Mouse (Mus musculus): ENCODE results near the gene Col6a6. TPM values are rescaled to one million over a fixed set of nuclear protein-coding genes. Genes with fewer than 3 reads are reported as not detected.

Col6a6 gene
- total RNA-seq, 1 experiment, result 0.58 TPM

GRCm38 (mm10) chr9:105800286-105800685 lies 27.7 kb downstream of the Col6a6 start:
- H3K9me3 ChIP-seq (ENCODE audit: control insufficient read depth, insufficient read depth, low read depth, low read length), result no peaks in the 10 kb centered on the region
- in situ Hi-C loops (cut with MboI; ENCODE audit: low sequenced_read_pairs in 2 of 2, unreplicated experiment in 2 of 2), result no loop called here
- no peaks in the 10 kb centered on the region for H3K36me3 ChIP-seq (ENCODE audit: control insufficient read depth, insufficient read depth, low read length, poor library complexity, severe bottlenecking)
- TF ChIP-seq ZNF384 (IDR thresholded peaks at IDR 0.05; ENCODE audit: low read depth, low read length) (no peak), MAFK (IDR thresholded peaks at IDR 0.05; ENCODE audit: insufficient read depth, low read depth, low read length) (no peak), ZC3H11A (IDR thresholded peaks at IDR 0.05; ENCODE audit: borderline replicate concordance, low read depth, low read length) (no peak), HCFC1 (IDR thresholded peaks at IDR 0.05; ENCODE audit: borderline replicate concordance, insufficient read depth, low read length) (no peak), CHD2 (IDR thresholded peaks at IDR 0.05; ENCODE audit: low read depth, low read length) (no peak)
- no peak for DNase-seq (ENCODE audit: low read depth, low spot score)
- H3K4me3 ChIP-seq (ENCODE audit: insufficient read depth in 1 of 2, low read depth in 1 of 2, low read length in 2 of 2, poor library complexity in 1 of 2, severe bottlenecking in 1 of 2), result no peak overlapping the region
- no peak overlapping the region for H3K27ac ChIP-seq (ENCODE audit: insufficient read depth, low read depth, low read length, poor library complexity, severe bottlenecking)
- H3K4me1 ChIP-seq (ENCODE audit: control insufficient read depth in 2 of 2, insufficient read depth in 2 of 2, low read length in 2 of 2, poor library complexity in 1 of 2), result no peaks in the 10 kb centered on the region
- no peak overlapping the region for H3K9ac ChIP-seq (ENCODE audit: insufficient read depth, low read depth, low read length, poor library complexity, severe bottlenecking)

DNA sequence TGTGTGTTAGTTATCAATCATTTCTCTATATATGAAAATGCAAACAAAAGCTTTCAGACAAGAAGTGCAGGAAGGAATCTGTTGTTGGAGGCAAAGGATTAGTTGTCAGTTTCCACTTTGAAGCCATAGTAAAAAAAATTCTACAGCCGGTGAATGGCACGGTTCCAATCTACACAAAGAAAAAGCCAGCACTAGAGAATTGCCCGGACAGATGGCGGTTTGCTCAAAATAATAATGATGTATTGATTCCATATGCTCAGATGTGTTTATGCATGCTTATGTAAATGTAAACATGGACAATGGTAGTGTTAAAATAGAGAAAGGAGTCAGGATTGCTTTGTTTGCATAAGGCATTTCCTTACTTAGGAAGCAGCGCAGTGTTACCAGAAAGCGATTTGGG lies 31.8 kb downstream of the Col6a6 start:
- no peaks in the 10 kb centered on the region for H3K4me1 ChIP-seq (ENCODE audit: control insufficient read depth in 2 of 2, insufficient read depth in 2 of 2, low read length in 2 of 2, poor library complexity in 1 of 2)
- H3K36me3 ChIP-seq (ENCODE audit: control insufficient read depth, insufficient read depth, low read length, poor library complexity, severe bottlenecking), result no peaks in the 10 kb centered on the region
- TF ChIP-seq HCFC1 (IDR thresholded peaks at IDR 0.05; ENCODE audit: borderline replicate concordance, insufficient read depth, low read length) (no peak), MAFK (IDR thresholded peaks at IDR 0.05; ENCODE audit: insufficient read depth, low read depth, low read length) (no peak), ZNF384 (IDR thresholded peaks at IDR 0.05; ENCODE audit: low read depth, low read length) (no peak), CHD2 (IDR thresholded peaks at IDR 0.05; ENCODE audit: low read depth, low read length) (no peak), ZC3H11A (IDR thresholded peaks at IDR 0.05; ENCODE audit: borderline replicate concordance, low read depth, low read length) (no peak)
- H3K4me3 ChIP-seq (ENCODE audit: insufficient read depth in 1 of 2, low read depth in 1 of 2, low read length in 2 of 2, poor library complexity in 1 of 2, severe bottlenecking in 1 of 2), result no peak overlapping the region
- H3K27ac ChIP-seq (ENCODE audit: insufficient read depth, low read depth, low read length, poor library complexity, severe bottlenecking), result no peak overlapping the region
- DNase-seq (ENCODE audit: low read depth, low spot score), result no peak
- in situ Hi-C loops (cut with MboI; ENCODE audit: low sequenced_read_pairs in 2 of 2, unreplicated experiment in 2 of 2), result no loop called here
- H3K9me3 ChIP-seq (ENCODE audit: control insufficient read depth, insufficient read depth, low read depth, low read length), result no peaks in the 10 kb centered on the region
- H3K9ac ChIP-seq (ENCODE audit: insufficient read depth, low read depth, low read length, poor library complexity, severe bottlenecking), result no peak overlapping the region

DNA sequence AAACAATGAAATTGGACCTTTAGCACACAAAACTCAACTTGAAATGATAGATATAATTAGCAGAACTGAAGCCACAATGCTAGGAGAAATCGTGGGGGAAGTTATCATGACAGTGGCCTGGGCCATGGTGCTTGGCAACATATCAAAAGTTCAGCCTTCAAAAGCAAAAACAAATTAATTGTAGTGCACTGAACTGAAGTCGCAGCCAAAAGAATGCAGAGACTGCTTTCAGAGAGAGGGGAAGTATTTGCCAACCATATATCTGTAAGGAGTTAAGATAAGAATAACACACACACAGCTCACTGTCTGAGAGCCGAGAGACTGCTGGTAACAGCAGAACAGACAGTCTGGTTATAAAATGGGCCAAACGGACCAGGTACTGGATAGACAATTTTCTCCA lies 33.0 kb downstream of the Col6a6 start:
- H3K9me3 ChIP-seq (ENCODE audit: control insufficient read depth, insufficient read depth, low read depth, low read length), result no peaks in the 10 kb centered on the region
- no peak overlapping the region for H3K4me3 ChIP-seq (ENCODE audit: insufficient read depth in 1 of 2, low read depth in 1 of 2, low read length in 2 of 2, poor library complexity in 1 of 2, severe bottlenecking in 1 of 2)
- no peaks in the 10 kb centered on the region for H3K4me1 ChIP-seq (ENCODE audit: control insufficient read depth in 2 of 2, insufficient read depth in 2 of 2, low read length in 2 of 2, poor library complexity in 1 of 2)
- H3K36me3 ChIP-seq (ENCODE audit: control insufficient read depth, insufficient read depth, low read length, poor library complexity, severe bottlenecking), result no peaks in the 10 kb centered on the region
- H3K9ac ChIP-seq (ENCODE audit: insufficient read depth, low read depth, low read length, poor library complexity, severe bottlenecking), result no peak overlapping the region
- no peak for DNase-seq (ENCODE audit: low read depth, low spot score)
- TF ChIP-seq ZNF384 (IDR thresholded peaks at IDR 0.05; ENCODE audit: low read depth, low read length), result no peak
- TF ChIP-seq CHD2 (IDR thresholded peaks at IDR 0.05; ENCODE audit: low read depth, low read length), result no peak
- TF ChIP-seq ZC3H11A (IDR thresholded peaks at IDR 0.05; ENCODE audit: borderline replicate concordance, low read depth, low read length), result no peak
- TF ChIP-seq HCFC1 (IDR thresholded peaks at IDR 0.05; ENCODE audit: borderline replicate concordance, insufficient read depth, low read length), result no peak
- TF ChIP-seq MAFK (IDR thresholded peaks at IDR 0.05; ENCODE audit: insufficient read depth, low read depth, low read length), result no peak
- in situ Hi-C loops (cut with MboI; ENCODE audit: low sequenced_read_pairs in 2 of 2, unreplicated experiment in 2 of 2), result no loop called here
- no peak overlapping the region for H3K27ac ChIP-seq (ENCODE audit: insufficient read depth, low read depth, low read length, poor library complexity, severe bottlenecking)

DNA sequence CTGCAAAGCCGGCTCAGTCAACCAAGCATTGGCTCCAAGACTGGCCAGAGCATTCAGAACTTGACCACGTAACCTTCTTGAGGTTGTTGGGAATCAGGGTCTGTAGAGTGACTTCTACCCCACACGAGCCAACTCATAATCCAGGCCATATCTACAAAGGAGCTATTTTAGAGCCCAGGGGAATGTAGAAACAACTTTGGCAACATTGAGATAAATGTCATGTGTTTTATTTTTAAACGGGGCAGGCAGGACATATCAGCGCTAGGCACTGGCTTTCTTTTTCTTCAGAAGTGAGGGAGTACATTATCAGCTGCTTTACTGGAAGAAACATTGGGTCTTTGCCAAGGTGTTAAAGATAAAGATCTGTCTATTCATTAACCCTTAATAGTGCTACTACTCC lies 36.1 kb downstream of the Col6a6 start:
- no peak overlapping the region for H3K4me3 ChIP-seq (ENCODE audit: insufficient read depth in 1 of 2, low read depth in 1 of 2, low read length in 2 of 2, poor library complexity in 1 of 2, severe bottlenecking in 1 of 2)
- no peak overlapping the region for H3K27ac ChIP-seq (ENCODE audit: insufficient read depth, low read depth, low read length, poor library complexity, severe bottlenecking)
- no peaks in the 10 kb centered on the region for H3K9me3 ChIP-seq (ENCODE audit: control insufficient read depth, insufficient read depth, low read depth, low read length)
- no peak overlapping the region for H3K9ac ChIP-seq (ENCODE audit: insufficient read depth, low read depth, low read length, poor library complexity, severe bottlenecking)
- TF ChIP-seq CHD2 (IDR thresholded peaks at IDR 0.05; ENCODE audit: low read depth, low read length) (no peak), ZNF384 (IDR thresholded peaks at IDR 0.05; ENCODE audit: low read depth, low read length) (no peak), HCFC1 (IDR thresholded peaks at IDR 0.05; ENCODE audit: borderline replicate concordance, insufficient read depth, low read length) (no peak), MAFK (IDR thresholded peaks at IDR 0.05; ENCODE audit: insufficient read depth, low read depth, low read length) (no peak), ZC3H11A (IDR thresholded peaks at IDR 0.05; ENCODE audit: borderline replicate concordance, low read depth, low read length) (no peak)
- DNase-seq (ENCODE audit: low read depth, low spot score), result no peak
- H3K36me3 ChIP-seq (ENCODE audit: control insufficient read depth, insufficient read depth, low read length, poor library complexity, severe bottlenecking), result no peaks in the 10 kb centered on the region
- no peaks in the 10 kb centered on the region for H3K4me1 ChIP-seq (ENCODE audit: control insufficient read depth in 2 of 2, insufficient read depth in 2 of 2, low read length in 2 of 2, poor library complexity in 1 of 2)
- in situ Hi-C loops (cut with MboI; ENCODE audit: low sequenced_read_pairs in 2 of 2, unreplicated experiment in 2 of 2), result no loop called here

GRCm38 (mm10) chr9:105788203-105788602 lies 39.8 kb downstream of the Col6a6 start:
- Histone ChIP-seq H3K4me1 (ENCODE audit: control insufficient read depth in 2 of 2, insufficient read depth in 2 of 2, low read length in 2 of 2, poor library complexity in 1 of 2) (no peaks in the 10 kb centered on the region), H3K36me3 (ENCODE audit: control insufficient read depth, insufficient read depth, low read length, poor library complexity, severe bottlenecking) (no peaks in the 10 kb centered on the region), H3K9me3 (ENCODE audit: control insufficient read depth, insufficient read depth, low read depth, low read length) (no peaks in the 10 kb centered on the region), H3K9ac (ENCODE audit: insufficient read depth, low read depth, low read length, poor library complexity, severe bottlenecking) (no peak overlapping the region), H3K4me3 (ENCODE audit: insufficient read depth in 1 of 2, low read depth in 1 of 2, low read length in 2 of 2, poor library complexity in 1 of 2, severe bottlenecking in 1 of 2) (no peak overlapping the region), H3K27ac (ENCODE audit: insufficient read depth, low read depth, low read length, poor library complexity, severe bottlenecking) (no peak overlapping the region)
- no peak for TF ChIP-seq MAFK (IDR thresholded peaks at IDR 0.05; ENCODE audit: insufficient read depth, low read depth, low read length)
- TF ChIP-seq ZNF384 (IDR thresholded peaks at IDR 0.05; ENCODE audit: low read depth, low read length), result no peak
- TF ChIP-seq CHD2 (IDR thresholded peaks at IDR 0.05; ENCODE audit: low read depth, low read length), result no peak
- TF ChIP-seq ZC3H11A (IDR thresholded peaks at IDR 0.05; ENCODE audit: borderline replicate concordance, low read depth, low read length), result no peak
- no peak for TF ChIP-seq HCFC1 (IDR thresholded peaks at IDR 0.05; ENCODE audit: borderline replicate concordance, insufficient read depth, low read length)
- in situ Hi-C loops (cut with MboI; ENCODE audit: low sequenced_read_pairs in 2 of 2, unreplicated experiment in 2 of 2), result no loop called here
- no peak for DNase-seq (ENCODE audit: low read depth, low spot score)
